Mouse (Mus musculus): Measurements from ENCODE around the gene 4933405L10Rik. TPM values are rescaled to one million over a fixed set of nuclear protein-coding genes. Genes with fewer than 3 reads are reported as not detected.
A peak's percentile ranks its signal among the peaks of the same experiment; 100 is the strongest.

The 4933405L10Rik gene
- total and polyA plus RNA-seq, 3 experiments: 0.25 TPM; not detected in 2

GRCm38 (mm10) chr8:105685796-105686308 is 21.6 kb upstream of the 4933405L10Rik start, which contains the start of gene Carmil2:
TSS of gene Carmil2 (plus strand) at chr8:105686274.
- in situ Hi-C loops (cut with MboI; ENCODE audit: low pct_ligation_motif_present, low pct_unique_long_range_greater_than_20kb, low sequenced_read_pairs) (loop anchor here (5.0 kb wide), 1 partner anchor 49 kb away; the partner anchor contains the start of genes Agrp and Ctcf), dilution Hi-C loops (cut with MboI; ENCODE audit: extremely low pct_ligation_motif_present, extremely low pct_unique_long_range_greater_than_20kb, low sequenced_read_pairs) (no loop called here)
- Histone ChIP-seq H3K4me3 (replicated peaks in 1 of 3; ENCODE audit: low read depth in 2 of 3, low read length in 2 of 3, poor library complexity in 1 of 3) (peak within 1 kb of the TSS; percentile 58 to 70 (median 68)), H3K79me2 (replicated peaks; ENCODE audit: control insufficient read depth, extremely low read depth, insufficient read depth, poor library complexity, severe bottlenecking) (no peaks in the 10 kb centered on the region), H3K4me1 (ENCODE audit: control insufficient read depth in 1 of 2, insufficient read depth in 2 of 2) (peaks cover 2 to 56% of the 10 kb centered on the region in 2 experiments; a peak in 2 of 4 replicates), H3K9ac (ENCODE audit: insufficient read depth, low read depth) (peak within 1 kb of the TSS; percentile 78), H3K4me2 (ENCODE audit: insufficient read depth, low read depth, poor library complexity, severe bottlenecking) (peak within 1 kb of the TSS; percentile 92), H3K27me3 (replicated peaks) (no peaks in the 10 kb centered on the region), H3K36me3 (replicated peaks in 1 of 2; ENCODE audit: control insufficient read depth in 1 of 2, insufficient read depth in 1 of 2, low read length in 1 of 2) (peaks cover 42 to 72% of the 10 kb centered on the region in 2 experiments), H3K27ac (ENCODE audit: insufficient read depth, low read depth) (peak within 1 kb of the TSS; percentile 81), H3K9me3 (replicated peaks; ENCODE audit: low read length) (no peaks in the 10 kb centered on the region)
- TF ChIP-seq JUN (IDR thresholded peaks at IDR 0.05; ENCODE audit: insufficient read depth, low read depth, low read length) (no peak), E2F4 (IDR thresholded peaks at IDR 0.05; ENCODE audit: insufficient replicate concordance, low read depth, low read length) (peak; percentile 95; the same call in 1 of the 2 replicates), MAX (IDR thresholded peaks at IDR 0.05; ENCODE audit: low read length) (peak; percentile 87; the same call in 1 of the 2 replicates), ETS1 (conservative IDR thresholded peaks at IDR 0.05; ENCODE audit: low read depth, low read length) (peak; percentile 39; the same call in 1 of the 2 replicates), POLR2A (IDR thresholded peaks at IDR 0.05; ENCODE audit: low read depth, low read length) (peak; percentile 67; the same call in 1 of the 2 replicates), USF2 (conservative IDR thresholded peaks at IDR 0.05; ENCODE audit: low read depth, low read length) (no peak), KAT2A (IDR thresholded peaks at IDR 0.05; ENCODE audit: insufficient replicate concordance, low read length) (no peak), TCF12 (IDR thresholded peaks at IDR 0.05; ENCODE audit: low read depth, low read length) (peak; percentile 88), TBP (conservative IDR thresholded peaks at IDR 0.05; ENCODE audit: low read depth, low read length) (0 out of 2 replicates have a peak, but pooled peaks have one; percentile 21), POLR2AphosphoS2 (IDR thresholded peaks at IDR 0.05; ENCODE audit: low read depth, low read length) (peak; percentile 54; the same call in 1 of the 2 replicates), SMC3 (IDR thresholded peaks at IDR 0.05; ENCODE audit: low read depth, low read length) (peak; percentile 96), CTCF (conservative IDR thresholded peaks at IDR 0.05 in 1 of 2, IDR thresholded peaks at IDR 0.05 in 1 of 2; ENCODE audit: low read depth in 2 of 2, low read length in 2 of 2) (peak; percentile 85 to 96), ZKSCAN1 (IDR thresholded peaks at IDR 0.05; ENCODE audit: borderline replicate concordance, low read depth, low read length) (no peak), IRF4 (IDR thresholded peaks at IDR 0.05; ENCODE audit: low read depth, low read length) (peak; percentile 43; the same call in 1 of the 2 replicates), RAD21 (IDR thresholded peaks at IDR 0.05; ENCODE audit: low read depth, low read length) (peak; percentile 85), CHD2 (IDR thresholded peaks at IDR 0.05; ENCODE audit: low read length) (no peak; the same call in 1 of the 2 replicates), EP300 (IDR thresholded peaks at IDR 0.05; ENCODE audit: low read length) (no peak; the same call in 1 of the 2 replicates), MAZ (IDR thresholded peaks at IDR 0.05; ENCODE audit: low read depth, low read length) (peak; percentile 59), ZMIZ1 (IDR thresholded peaks at IDR 0.05; ENCODE audit: low read depth, low read length) (peak; percentile 80), NELFE (IDR thresholded peaks at IDR 0.05; ENCODE audit: low read depth, low read length) (peak; percentile 76), MAFK (IDR thresholded peaks at IDR 0.05; ENCODE audit: insufficient replicate concordance, low read length) (no peak), NRF1 (IDR thresholded peaks at IDR 0.05; ENCODE audit: low read depth, low read length) (peak; percentile 37; the same call in 1 of the 2 replicates), ZC3H11A (IDR thresholded peaks at IDR 0.05; ENCODE audit: low read depth, low read length) (no peak; the same call in 1 of the 2 replicates), SIN3A (IDR thresholded peaks at IDR 0.05; ENCODE audit: low read length) (peak; percentile 95), CHD1 (IDR thresholded peaks at IDR 0.05; ENCODE audit: low read depth, low read length) (peak; percentile 86), GABPA (IDR thresholded peaks at IDR 0.05; ENCODE audit: insufficient replicate concordance, low read depth, low read length) (no peak), MYC (IDR thresholded peaks at IDR 0.05; ENCODE audit: low read depth, low read length) (0 out of 2 replicates have a peak, but pooled peaks have one; percentile 45), RCOR1 (conservative IDR thresholded peaks at IDR 0.05; ENCODE audit: low read depth, low read length) (no peak), ELF1 (IDR thresholded peaks at IDR 0.05; ENCODE audit: low read depth, low read length) (peak; percentile 79), USF1 (IDR thresholded peaks at IDR 0.05; ENCODE audit: low read depth, low read length) (no peak), MEF2A (IDR thresholded peaks at IDR 0.05; ENCODE audit: borderline replicate concordance, low read depth, low read length) (no peak), JUND (conservative IDR thresholded peaks at IDR 0.05; ENCODE audit: low read depth, low read length) (no peak), ZNF384 (IDR thresholded peaks at IDR 0.05; ENCODE audit: low read depth, low read length) (no peak; the same call in 1 of the 2 replicates), BHLHE40 (IDR thresholded peaks at IDR 0.05; ENCODE audit: low read depth, low read length) (no peak; the same call in 1 of the 2 replicates), HCFC1 (IDR thresholded peaks at IDR 0.05; ENCODE audit: low read depth, low read length) (peak; percentile 59), MXI1 (IDR thresholded peaks at IDR 0.05; ENCODE audit: low read depth, low read length) (peak; percentile 90), UBTF (IDR thresholded peaks at IDR 0.05; ENCODE audit: low read depth, low read length) (peak; percentile 96), PAX5 (IDR thresholded peaks at IDR 0.05; ENCODE audit: low read length) (no peak)
- peak; percentile 79 for DNase-seq (ENCODE audit: extremely low read depth)

Measured in CH12.LX (cell line).